Mouse (Mus musculus): ENCODE data around the gene Nasp.

GRCm38 (mm10) chr4:116661998-116662397, 34.3 kb upstream of the Nasp start:
- TF ChIP-seq EP300 (IDR thresholded peaks at IDR 0.05; ENCODE audit: low read depth) (no peak), CTCF (IDR thresholded peaks at IDR 0.05; ENCODE audit: low read depth) (no peak)
